Mouse (Mus musculus): Measurements from ENCODE around the gene Tead4. TPM values are rescaled to one million over a fixed set of nuclear protein-coding genes. Genes with fewer than 3 reads are reported as not detected.

The Tead4 gene
- polyA plus RNA-seq, 1 experiment from 2014 or later = 2.3 TPM

DNA sequence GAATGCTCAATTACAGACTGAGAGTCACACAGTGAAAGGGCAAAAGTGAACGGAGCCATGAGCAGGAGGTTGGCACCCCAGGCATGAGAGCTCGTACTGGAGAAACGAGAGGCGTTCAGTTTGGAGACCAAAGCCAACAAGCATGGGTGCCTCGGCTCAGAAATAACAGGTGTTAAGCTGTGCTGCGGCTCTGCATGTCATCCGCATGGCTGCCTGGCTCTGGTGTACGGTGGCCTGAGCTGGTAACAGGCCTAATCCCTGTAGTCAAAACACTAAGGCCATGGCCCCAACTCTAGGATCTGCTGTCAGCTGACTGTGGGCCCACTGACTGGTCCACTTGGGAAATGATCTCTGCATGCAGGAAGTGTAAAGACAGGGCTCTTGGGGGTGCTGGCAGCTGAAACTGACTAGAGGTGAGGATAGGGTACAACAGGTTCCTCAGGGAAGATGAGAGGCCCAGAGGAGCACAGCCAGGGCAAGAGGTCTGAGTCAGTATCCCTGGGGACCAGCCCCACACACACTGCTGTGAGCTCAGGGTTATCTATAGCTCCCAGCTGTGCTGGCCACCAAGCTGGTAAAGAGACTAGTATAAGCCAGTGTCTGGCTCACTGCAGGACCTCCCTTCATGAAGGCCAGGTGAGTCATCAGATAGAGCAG is 35.6 kb downstream of the Tead4 start:
- H3K36me3 ChIP-seq (ENCODE audit: control insufficient read depth, insufficient read depth, low read length) = no peaks in the 10 kb centered on the region; the same call in 1 of the 2 replicates
- no peak overlapping the region for H3K27ac ChIP-seq (ENCODE audit: low read depth, low read length)
- WGBS (ENCODE audit: insufficient replicate concordance) = 81% methylated on average over 8 of the region's 8 CpGs
- no peak; the same call in 1 of the 2 replicates for ATAC-seq (replicated peaks; ENCODE audit: insufficient number of reproducible peaks, low FRiP score, low TSS enrichment)
- no peaks in the 10 kb centered on the region for H3K9me3 ChIP-seq (replicated peaks; ENCODE audit: control insufficient read depth, low read length)
- H3K4me1 ChIP-seq (ENCODE audit: control insufficient read depth, insufficient read depth, low read length) = no peaks in the 10 kb centered on the region
- no peak overlapping the region for H3K4me3 ChIP-seq (ENCODE audit: low read depth, low read length)
- no peaks in the 10 kb centered on the region for H3K27me3 ChIP-seq (ENCODE audit: control insufficient read depth, insufficient read depth, low read length)
- H3K4me2 ChIP-seq = no peak overlapping the region
- H3K9ac ChIP-seq (ENCODE audit: low read depth, low read length) = no peak overlapping the region

DNA sequence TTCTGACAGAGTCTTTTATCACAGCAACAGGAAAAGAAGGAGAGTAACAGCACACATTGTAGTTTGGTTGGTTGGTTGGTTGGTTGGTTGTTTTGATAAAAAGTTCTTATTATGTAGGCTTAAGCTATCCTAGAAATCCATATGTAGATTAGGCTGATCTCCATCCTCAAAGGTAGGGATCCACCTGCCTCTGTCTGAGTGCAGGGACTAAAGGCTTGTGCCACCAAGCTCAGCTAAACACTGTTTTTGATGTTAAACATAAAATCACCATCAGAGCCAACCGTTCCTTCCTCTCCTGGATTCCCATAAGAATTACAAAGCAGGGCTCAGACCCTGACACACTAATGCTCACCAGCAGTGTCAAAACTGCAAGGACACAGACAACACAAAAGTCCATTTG is 39.1 kb downstream of the Tead4 start:
- 86% methylated on average over 1 of the region's 1 CpGs for WGBS (ENCODE audit: insufficient replicate concordance)

DNA sequence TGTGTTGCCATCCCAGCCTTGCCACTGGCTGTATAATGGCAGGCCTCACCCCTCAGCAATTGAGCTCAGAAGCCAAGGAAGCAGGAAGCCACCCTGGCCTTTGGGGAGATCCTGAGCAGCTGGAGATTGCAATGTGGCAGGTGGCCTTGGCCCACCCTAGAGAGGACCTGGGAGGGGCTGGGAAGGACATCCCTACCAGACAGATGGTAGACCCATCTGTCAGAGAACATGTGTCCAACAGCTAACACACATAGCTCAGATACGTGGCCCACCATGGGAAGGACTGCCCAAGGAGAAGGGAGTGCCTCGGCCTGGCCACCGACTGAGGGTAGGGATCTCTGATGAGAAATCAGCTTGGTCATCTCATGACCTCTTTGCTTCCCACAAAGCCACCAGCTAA is 41.4 kb downstream of the Tead4 start:
- H3K36me3 ChIP-seq (ENCODE audit: control insufficient read depth, insufficient read depth, low read length) = no peaks in the 10 kb centered on the region
- 96% methylated on average over 3 of the region's 3 CpGs for WGBS (ENCODE audit: insufficient replicate concordance)
- no peak overlapping the region for H3K4me2 ChIP-seq
- no peaks in the 10 kb centered on the region for H3K27me3 ChIP-seq (ENCODE audit: control insufficient read depth, insufficient read depth, low read length)
- H3K9ac ChIP-seq (ENCODE audit: low read depth, low read length) = no peak overlapping the region
- no peaks in the 10 kb centered on the region for H3K9me3 ChIP-seq (replicated peaks; ENCODE audit: control insufficient read depth, low read length)
- H3K27ac ChIP-seq (ENCODE audit: low read depth, low read length) = no peak overlapping the region
- no peak for ATAC-seq (replicated peaks; ENCODE audit: insufficient number of reproducible peaks, low FRiP score, low TSS enrichment)
- peaks cover 10% of the 10 kb centered on the region; the same call in 1 of the 2 replicates for H3K4me1 ChIP-seq (ENCODE audit: control insufficient read depth, insufficient read depth, low read length)
- H3K4me3 ChIP-seq (ENCODE audit: low read depth, low read length) = no peak overlapping the region

More for the DNA sequence above, 39.1 kb downstream of the Tead4 start:
- Histone ChIP-seq H3K4me3 (ENCODE audit: low read depth, low read length) (no peak overlapping the region), H3K4me1 (ENCODE audit: control insufficient read depth, insufficient read depth, low read length) (no peaks in the 10 kb centered on the region), H3K27ac (ENCODE audit: low read depth, low read length) (no peak overlapping the region), H3K4me2 (no peak overlapping the region), H3K27me3 (ENCODE audit: control insufficient read depth, insufficient read depth, low read length) (no peaks in the 10 kb centered on the region), H3K36me3 (ENCODE audit: control insufficient read depth, insufficient read depth, low read length) (no peaks in the 10 kb centered on the region), H3K9ac (ENCODE audit: low read depth, low read length) (no peak overlapping the region), H3K9me3 (replicated peaks; ENCODE audit: control insufficient read depth, low read length) (no peaks in the 10 kb centered on the region)
- no peak for ATAC-seq (replicated peaks; ENCODE audit: insufficient number of reproducible peaks, low FRiP score, low TSS enrichment)

DNA sequence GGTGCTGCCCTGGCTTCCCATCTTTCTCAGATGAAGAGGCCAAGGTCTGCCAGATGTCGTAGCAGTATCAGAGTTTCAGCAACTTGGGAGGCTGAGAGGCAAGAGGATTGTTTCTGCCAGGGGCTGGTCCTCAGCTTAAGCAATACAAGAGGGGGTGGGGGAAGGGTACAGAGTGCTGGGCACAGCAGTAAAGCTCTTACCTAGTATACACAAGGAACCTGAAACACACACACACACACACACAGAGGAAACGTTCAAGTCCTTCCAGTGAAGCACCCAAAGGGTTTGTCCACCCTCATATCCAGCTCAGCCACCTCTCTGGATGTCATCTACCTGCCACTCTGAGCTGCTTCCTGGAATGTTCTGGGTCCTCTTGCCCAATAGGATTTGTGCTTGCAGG is 44.7 kb downstream of the Tead4 start:
- Histone ChIP-seq H3K9ac (ENCODE audit: low read depth, low read length) (no peak overlapping the region; the same call in 1 of the 2 replicates), H3K36me3 (ENCODE audit: control insufficient read depth, insufficient read depth, low read length) (no peaks in the 10 kb centered on the region), H3K27ac (ENCODE audit: low read depth, low read length) (no peak overlapping the region), H3K4me2 (no peak overlapping the region), H3K9me3 (replicated peaks; ENCODE audit: control insufficient read depth, low read length) (no peaks in the 10 kb centered on the region), H3K4me3 (ENCODE audit: low read depth, low read length) (no peak overlapping the region), H3K4me1 (ENCODE audit: control insufficient read depth, insufficient read depth, low read length) (peaks cover 10% of the 10 kb centered on the region; the same call in 1 of the 2 replicates), H3K27me3 (ENCODE audit: control insufficient read depth, insufficient read depth, low read length) (no peaks in the 10 kb centered on the region)
- ATAC-seq (replicated peaks; ENCODE audit: insufficient number of reproducible peaks, low FRiP score, low TSS enrichment) = no peak
- 77% methylated on average over 2 of the region's 2 CpGs for WGBS (ENCODE audit: insufficient replicate concordance)

DNA sequence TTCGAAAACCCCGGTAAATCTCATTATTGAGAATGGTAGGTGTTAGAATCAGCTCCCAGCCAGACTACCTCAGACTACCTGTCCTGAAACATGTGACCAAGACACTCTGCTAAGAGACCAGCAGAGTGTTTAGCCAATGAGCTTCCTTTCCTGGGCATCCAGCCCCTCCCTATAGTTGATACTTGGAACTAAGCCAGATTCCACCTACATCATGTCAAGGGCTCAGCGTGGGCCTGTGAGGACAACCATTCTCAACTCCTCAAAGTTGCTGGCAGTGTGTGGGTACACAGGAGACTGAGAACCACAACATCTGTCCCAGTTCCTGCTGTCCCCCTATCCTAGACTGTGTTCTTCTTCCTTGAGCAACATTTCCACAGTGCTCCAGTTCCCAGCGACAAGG is 45.3 kb downstream of the Tead4 start:
- Histone ChIP-seq H3K4me1 (ENCODE audit: control insufficient read depth, insufficient read depth, low read length) (peaks cover 10% of the 10 kb centered on the region; the same call in 1 of the 2 replicates), H3K4me3 (ENCODE audit: low read depth, low read length) (no peak overlapping the region), H3K9me3 (replicated peaks; ENCODE audit: control insufficient read depth, low read length) (no peaks in the 10 kb centered on the region), H3K4me2 (no peak overlapping the region), H3K9ac (ENCODE audit: low read depth, low read length) (no peak overlapping the region), H3K27me3 (ENCODE audit: control insufficient read depth, insufficient read depth, low read length) (no peaks in the 10 kb centered on the region), H3K27ac (ENCODE audit: low read depth, low read length) (no peak overlapping the region), H3K36me3 (ENCODE audit: control insufficient read depth, insufficient read depth, low read length) (no peaks in the 10 kb centered on the region)
- no peak for ATAC-seq (replicated peaks; ENCODE audit: insufficient number of reproducible peaks, low FRiP score, low TSS enrichment)
- WGBS (ENCODE audit: insufficient replicate concordance) = 69% methylated on average over 4 of the region's 4 CpGs

DNA sequence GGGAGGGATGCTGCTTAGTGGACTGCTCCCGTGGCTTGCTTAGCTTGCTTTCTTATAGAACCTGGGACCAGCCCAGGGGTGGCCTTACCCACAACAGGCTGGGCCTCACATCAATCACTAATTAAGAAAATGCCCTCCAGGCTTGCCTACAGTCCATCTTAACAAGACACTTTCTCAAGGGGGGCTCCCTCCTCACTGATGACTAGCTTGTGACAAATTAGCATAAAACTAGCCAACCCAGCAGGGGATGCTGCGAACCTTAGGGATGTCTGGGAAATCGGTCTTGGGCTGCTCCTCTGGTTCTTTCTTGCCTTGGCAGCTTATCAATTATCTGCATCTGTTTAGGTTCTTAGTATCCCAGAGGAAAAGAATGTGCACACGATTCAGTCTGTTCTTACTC is 46.1 kb downstream of the Tead4 start:
- ATAC-seq (replicated peaks; ENCODE audit: insufficient number of reproducible peaks, low FRiP score, low TSS enrichment) = no peak
- H3K9ac ChIP-seq (ENCODE audit: low read depth, low read length) = no peak overlapping the region
- no peak overlapping the region for H3K4me3 ChIP-seq (ENCODE audit: low read depth, low read length)
- no peak overlapping the region for H3K27ac ChIP-seq (ENCODE audit: low read depth, low read length)
- 69% methylated on average over 4 of the region's 4 CpGs for WGBS (ENCODE audit: insufficient replicate concordance)
- peaks cover 10% of the 10 kb centered on the region; the same call in 1 of the 2 replicates for H3K4me1 ChIP-seq (ENCODE audit: control insufficient read depth, insufficient read depth, low read length)
- no peaks in the 10 kb centered on the region for H3K9me3 ChIP-seq (replicated peaks; ENCODE audit: control insufficient read depth, low read length)
- no peak overlapping the region for H3K4me2 ChIP-seq
- H3K36me3 ChIP-seq (ENCODE audit: control insufficient read depth, insufficient read depth, low read length) = no peaks in the 10 kb centered on the region
- H3K27me3 ChIP-seq (ENCODE audit: control insufficient read depth, insufficient read depth, low read length) = no peaks in the 10 kb centered on the region

DNA sequence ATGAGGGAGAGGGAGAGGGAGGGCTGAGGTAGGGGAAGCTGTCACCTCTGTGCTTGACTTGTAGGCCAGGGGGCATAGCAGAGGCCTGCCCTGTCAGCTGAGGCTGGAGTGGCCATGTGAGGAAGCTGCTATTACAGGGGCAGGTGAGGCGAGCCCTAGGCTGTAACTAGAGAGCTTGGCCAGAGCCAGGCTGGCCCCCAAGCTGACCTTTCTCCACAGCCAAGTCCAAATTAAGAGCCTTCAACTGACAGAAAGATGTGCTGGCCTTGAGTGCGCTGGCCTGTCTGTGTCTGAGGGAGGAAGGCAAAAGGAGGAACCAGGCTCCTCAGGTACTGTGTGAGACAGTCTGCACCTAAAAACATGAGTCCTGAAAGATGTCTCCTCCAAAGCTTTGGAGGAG is 47.5 kb downstream of the Tead4 start:
- ATAC-seq (replicated peaks; ENCODE audit: insufficient number of reproducible peaks, low FRiP score, low TSS enrichment) = no peak
- Histone ChIP-seq H3K27ac (ENCODE audit: low read depth, low read length) (no peak overlapping the region), H3K9ac (ENCODE audit: low read depth, low read length) (no peak overlapping the region), H3K27me3 (ENCODE audit: control insufficient read depth, insufficient read depth, low read length) (no peaks in the 10 kb centered on the region), H3K9me3 (replicated peaks; ENCODE audit: control insufficient read depth, low read length) (no peaks in the 10 kb centered on the region), H3K4me3 (ENCODE audit: low read depth, low read length) (no peak overlapping the region), H3K36me3 (ENCODE audit: control insufficient read depth, insufficient read depth, low read length) (no peaks in the 10 kb centered on the region), H3K4me2 (no peak overlapping the region), H3K4me1 (ENCODE audit: control insufficient read depth, insufficient read depth, low read length) (peaks cover 10% of the 10 kb centered on the region; the same call in 1 of the 2 replicates)
- 62% methylated on average over 2 of the region's 2 CpGs for WGBS (ENCODE audit: insufficient replicate concordance)

DNA sequence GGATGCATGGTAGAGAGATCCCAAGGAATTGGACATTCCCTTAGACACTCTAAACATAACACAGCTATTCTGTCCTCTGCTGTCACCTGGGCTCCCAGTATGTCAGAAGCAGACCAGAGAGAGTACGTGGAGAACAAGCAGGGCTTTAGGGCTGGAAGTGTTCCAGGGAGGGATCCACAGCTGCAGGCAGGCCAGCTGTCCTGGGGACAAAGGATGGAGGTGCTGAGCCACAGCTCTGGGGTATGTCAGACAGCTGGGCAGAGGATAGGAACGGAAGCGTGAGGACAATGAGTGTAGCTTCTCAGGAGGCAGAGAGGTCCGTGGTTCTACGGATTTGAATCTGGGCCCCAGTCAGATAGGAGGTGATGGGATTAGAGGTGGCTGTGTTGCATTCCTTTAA is 50.0 kb downstream of the Tead4 start:
- no peaks in the 10 kb centered on the region for H3K27me3 ChIP-seq (ENCODE audit: control insufficient read depth, insufficient read depth, low read length)
- no peak overlapping the region for H3K4me2 ChIP-seq
- no peak overlapping the region for H3K4me3 ChIP-seq (ENCODE audit: low read depth, low read length)
- H3K4me1 ChIP-seq (ENCODE audit: control insufficient read depth, insufficient read depth, low read length) = peaks cover 3% of the 10 kb centered on the region; the same call in 1 of the 2 replicates
- H3K9ac ChIP-seq (ENCODE audit: low read depth, low read length) = no peak overlapping the region
- no peak for ATAC-seq (replicated peaks; ENCODE audit: insufficient number of reproducible peaks, low FRiP score, low TSS enrichment)
- 77% methylated on average over 5 of the region's 5 CpGs for WGBS (ENCODE audit: insufficient replicate concordance)
- no peak overlapping the region for H3K27ac ChIP-seq (ENCODE audit: low read depth, low read length)
- H3K36me3 ChIP-seq (ENCODE audit: control insufficient read depth, insufficient read depth, low read length) = no peaks in the 10 kb centered on the region
- H3K9me3 ChIP-seq (replicated peaks; ENCODE audit: control insufficient read depth, low read length) = no peaks in the 10 kb centered on the region

Measured in heart, embryonic 11.5 days (tissue).